Mouse (Mus musculus) MEL (cell line): ENCODE results near the gene Fam173a. TPM values are rescaled to one million over a fixed set of nuclear protein-coding genes. Genes with fewer than 3 reads are reported as not detected.

ENCODE experiments used
- DNase-seq: peaks from one replicate; pipeline ENCODE4 v3.0.0; 2011; ENCODE audit warnings: low read depth, low spot score
- H3K27ac ChIP-seq: 2 replicates; pipeline ENCODE4 v1.5.1; 2012; ENCODE audit warnings: low read depth, mild to moderate bottlenecking, control low read depth, low read length, moderate library complexity; ENCODE audit not compliant: control insufficient read depth
- H3K27me3 ChIP-seq, 2 experiments: fragments of 150-350 bp in 1 of 2; sonication (generic) in 1 of 2; 2 replicates each; pipeline ENCODE4 v1.6.1; 2012; ENCODE audit warnings: low read length in 2 of 2, mild to moderate bottlenecking in 2 of 2, improper control_type of control experiment in 1 of 2, moderate library complexity in 1 of 2; ENCODE audit not compliant: insufficient read depth in 2 of 2, control insufficient read depth in 1 of 2
- H3K36me3 ChIP-seq, 2 experiments: 2 replicates each; pipeline ENCODE4 v1.6.1; 2012 to 2014; ENCODE audit warnings: low read length in 2 of 2, improper control_type of control experiment in 1 of 2, inconsistent platforms in 1 of 2, mild to moderate bottlenecking in 1 of 2; ENCODE audit not compliant: insufficient read depth in 2 of 2, control insufficient read depth in 1 of 2
- H3K4me1 ChIP-seq, 2 experiments: fragments of 150-350 bp in 1 of 2; sonication (generic) in 1 of 2; 2 replicates each; pipeline ENCODE4 v1.6.1; 2012; ENCODE audit warnings: low read length in 2 of 2, improper control_type of control experiment in 1 of 2, mild to moderate bottlenecking in 1 of 2; ENCODE audit not compliant: insufficient read depth in 2 of 2, control insufficient read depth in 1 of 2
- H3K4me3 ChIP-seq, 2 experiments: fragments of 150-350 bp in 1 of 2; sonication (generic) in 1 of 2; 2 replicates each; pipeline ENCODE4 v1.5.1; 2012; ENCODE audit warnings: low read depth in 2 of 2, low read length in 2 of 2, mild to moderate bottlenecking in 2 of 2, moderate library complexity in 2 of 2, control low read depth in 1 of 2, improper control_type of control experiment in 1 of 2; ENCODE audit not compliant: control insufficient read depth in 1 of 2, insufficient read depth in 1 of 2
- H3K79me2 ChIP-seq: 2 replicates; pipeline ENCODE4 v1.6.1; 2012; ENCODE audit warnings: mild to moderate bottlenecking, low read length, moderate library complexity; ENCODE audit not compliant: control insufficient read depth, poor library complexity, insufficient read depth
- H3K9ac ChIP-seq: 2 replicates; pipeline ENCODE4 v1.6.1; 2012; ENCODE audit warnings: low read depth, mild to moderate bottlenecking, control low read depth, low read length, moderate library complexity; ENCODE audit not compliant: control insufficient read depth, poor library complexity, severe bottlenecking
- H3K9me3 ChIP-seq: fragments of 150-350 bp; sonication (generic); replicated peaks from 2 replicates; pipeline ENCODE4 v1.6.1; 2012; ENCODE audit warnings: mild to moderate bottlenecking, low read length, improper control_type of control experiment, moderate library complexity; ENCODE audit not compliant: insufficient read depth
- ELF1 ChIP-seq: IDR thresholded peaks from 2 replicates; pipeline ENCODE4 v1.6.1; 2014; ENCODE audit warnings: low read depth, mild to moderate bottlenecking, inconsistent platforms, low read length, improper control_type of control experiment, moderate library complexity
- ETS1 ChIP-seq: IDR thresholded peaks from 2 replicates; pipeline ENCODE4 v1.6.1; 2012; ENCODE audit warnings: low read depth, mild to moderate bottlenecking, inconsistent platforms, low read length, improper control_type of control experiment, moderate library complexity
- GABPA ChIP-seq: IDR thresholded peaks from 2 replicates; pipeline ENCODE4 v1.6.1; 2012; ENCODE audit warnings: low read depth, mild to moderate bottlenecking, inconsistent platforms, low read length, improper control_type of control experiment, moderate library complexity
- HCFC1 ChIP-seq: IDR thresholded peaks from 2 replicates; pipeline ENCODE4 v1.6.1; 2012; ENCODE audit warnings: low read depth, mild to moderate bottlenecking, inconsistent platforms, low read length, improper control_type of control experiment, moderate library complexity
- JUND ChIP-seq: IDR thresholded peaks from 2 replicates; pipeline ENCODE4 v1.6.1; 2011; ENCODE audit warnings: low read depth, mild to moderate bottlenecking, improper control_type of control experiment, low read length
- MAFK ChIP-seq: IDR thresholded peaks from 2 replicates; pipeline ENCODE4 v1.6.1; 2011; ENCODE audit warnings: low read depth, mild to moderate bottlenecking, low read length, improper control_type of control experiment, borderline replicate concordance
- MAZ ChIP-seq: IDR thresholded peaks from 2 replicates; pipeline ENCODE4 v1.6.1; 2012; ENCODE audit warnings: low read depth, mild to moderate bottlenecking, inconsistent platforms, low read length, improper control_type of control experiment
- MEF2A ChIP-seq: IDR thresholded peaks from 2 replicates; pipeline ENCODE4 v1.6.1; 2014; ENCODE audit warnings: low read depth, mild to moderate bottlenecking, inconsistent platforms, low read length, improper control_type of control experiment; ENCODE audit not compliant: poor library complexity, insufficient replicate concordance, severe bottlenecking; ENCODE audit errors: extremely low read depth
- NELFE ChIP-seq: IDR thresholded peaks from 2 replicates; pipeline ENCODE4 v1.6.1; 2011; ENCODE audit warnings: low read depth, low read length, improper control_type of control experiment
- POLR2A ChIP-seq, 2 experiments: IDR thresholded peaks; 2 replicates each; pipeline ENCODE4 v1.6.1; 2011 to 2012; ENCODE audit warnings: low read length in 2 of 2, mild to moderate bottlenecking in 2 of 2, control low read depth in 1 of 2, improper control_type of control experiment in 1 of 2, low read depth in 1 of 2, moderate library complexity in 1 of 2; ENCODE audit not compliant: control insufficient read depth in 1 of 2, insufficient read depth in 1 of 2, poor library complexity in 1 of 2
- RAD21 ChIP-seq: IDR thresholded peaks from 2 replicates; pipeline ENCODE4 v1.6.1; 2011; ENCODE audit warnings: mild to moderate bottlenecking, low read depth, low read length, improper control_type of control experiment
- RCOR1 ChIP-seq: IDR thresholded peaks from 2 replicates; pipeline ENCODE4 v1.6.1; 2012; ENCODE audit warnings: low read depth, mild to moderate bottlenecking, inconsistent platforms, low read length, improper control_type of control experiment
- SIN3A ChIP-seq: IDR thresholded peaks from 2 replicates; pipeline ENCODE4 v1.6.1; 2012; ENCODE audit warnings: low read length, improper control_type of control experiment, inconsistent platforms
- SMC3 ChIP-seq: IDR thresholded peaks from 2 replicates; pipeline ENCODE4 v1.6.1; 2011; ENCODE audit warnings: low read depth, low read length, improper control_type of control experiment
- TAL1 ChIP-seq: IDR thresholded peaks from 2 replicates; pipeline ENCODE4 v1.6.1; 2012; ENCODE audit warnings: mild to moderate bottlenecking, inconsistent platforms, low read length, moderate library complexity, mixed read lengths
- TBP ChIP-seq: IDR thresholded peaks from 2 replicates; pipeline ENCODE4 v1.8.0; 2011; ENCODE audit warnings: low read depth, low read length, improper control_type of control experiment
- USF2 ChIP-seq, 2 experiments: IDR thresholded peaks; 2 replicates each; pipeline ENCODE4 v1.6.1; 2011 to 2012; ENCODE audit warnings: improper control_type of control experiment in 2 of 2, low read length in 2 of 2, borderline replicate concordance in 1 of 2, inconsistent platforms in 1 of 2, low read depth in 1 of 2, mild to moderate bottlenecking in 1 of 2; ENCODE audit not compliant: insufficient read depth in 1 of 2
- ZKSCAN1 ChIP-seq: IDR thresholded peaks from 2 replicates; pipeline ENCODE4 v1.6.1; 2012; ENCODE audit warnings: low read depth, mild to moderate bottlenecking, inconsistent platforms, low read length, improper control_type of control experiment, moderate library complexity
- ZNF384 ChIP-seq: IDR thresholded peaks from 2 replicates; pipeline ENCODE4 v1.6.1; 2012; ENCODE audit warnings: low read depth, mild to moderate bottlenecking, inconsistent platforms, low read length, improper control_type of control experiment
- polyA plus RNA-seq, 2 experiments: library from polyadenylated mRNA; stranded (reverse) in 1 of 2; unstranded in 1 of 2; fragments of >175 nt in 1 of 2; fragments of >200 nt in 1 of 2; gene quantifications; 2 replicates each; pipeline versions ENCODE4 v1.2.1 to v1.2.4; 2012; ENCODE audit warnings: low replicate concordance in 2 of 2, low read depth in 1 of 2; ENCODE audit not compliant: insufficient read length in 2 of 2, insufficient read depth in 1 of 2, missing spikeins in 1 of 2
- total RNA-seq: library from RNA; depleted of rRNA; stranded (reverse); fragments of 300-350 nt; gene quantifications from 2 replicates; pipeline ENCODE4 v1.2.3, GENCODE M21; 2012

The Fam173a gene
- total and polyA plus RNA-seq, 3 experiments: 36.6 to 39.0 TPM; not detected in 1

DNA sequence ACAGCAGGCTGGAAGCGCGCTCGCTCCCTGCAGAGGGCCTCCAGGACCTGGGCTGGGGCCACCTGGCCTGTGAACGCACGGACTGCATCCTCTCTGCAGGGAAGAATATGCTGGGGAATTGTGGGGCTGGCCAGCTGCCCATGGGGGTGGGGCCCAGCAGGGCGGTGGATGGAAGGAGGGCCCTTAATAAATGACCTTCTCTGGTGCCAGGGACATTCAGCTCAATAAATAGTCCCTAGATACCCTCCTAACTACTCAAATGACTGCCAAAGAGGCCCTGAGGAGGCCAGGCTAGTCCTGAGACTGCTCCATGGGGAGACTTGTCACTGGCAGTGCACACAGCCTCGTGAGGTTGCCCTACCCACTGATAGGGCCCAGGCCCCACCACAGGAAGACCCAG is 9.6 kb downstream of the Fam173a start:
- no peaks in the 10 kb centered on the region for H3K9me3 ChIP-seq
- TF ChIP-seq GABPA: no peak
- no peak for TF ChIP-seq SIN3A
- no peak for TF ChIP-seq TBP
- TF ChIP-seq, all 39 proteins: peak for 0
- no peaks in the 10 kb centered on the region for H3K27me3 ChIP-seq
- H3K27ac ChIP-seq: no peak overlapping the region
- peaks cover 0 to 2% of the 10 kb centered on the region in 2 experiments; a peak in 2 of 4 replicates for H3K36me3 ChIP-seq
- DNase-seq: no peak
- H3K4me1 ChIP-seq: no peaks in the 10 kb centered on the region
- no peaks in the 10 kb centered on the region for H3K79me2 ChIP-seq
- no peak overlapping the region for H3K4me3 ChIP-seq
- H3K9ac ChIP-seq: no peak overlapping the region

DNA sequence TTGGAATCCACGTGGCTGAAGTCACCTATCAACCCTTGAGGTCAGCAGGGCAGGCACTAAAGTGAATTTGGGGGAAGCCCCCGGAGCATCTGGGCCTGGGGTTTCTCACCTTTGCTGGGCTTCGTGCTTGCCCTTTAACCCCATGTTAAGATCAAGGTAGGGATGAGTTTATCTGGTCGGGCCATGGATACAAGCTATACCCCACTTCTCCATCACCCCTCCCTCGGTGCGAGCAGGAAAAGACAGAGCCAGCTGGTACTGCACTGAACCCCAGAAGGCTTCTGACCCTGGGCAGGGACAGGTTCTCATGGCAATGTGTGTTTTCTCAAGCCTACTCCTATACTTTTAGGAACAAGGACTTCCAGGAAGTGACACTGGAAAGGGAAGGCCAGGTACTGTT is 11.4 kb downstream of the Fam173a start:
- Histone ChIP-seq H3K9me3 (no peaks in the 10 kb centered on the region), H3K4me3 (no peak overlapping the region)
- TF ChIP-seq GABPA (no peak), JUND (no peak), ELF1 (0 out of 2 replicates have a peak, but pooled peaks have one; percentile 4), SMC3 (no peak)
- TF ChIP-seq, all 39 proteins: peak for 1
- Histone ChIP-seq H3K9ac (no peak overlapping the region), H3K4me1 (no peaks in the 10 kb centered on the region), H3K36me3 (peaks cover 0 to 2% of the 10 kb centered on the region in 2 experiments; a peak in 2 of 4 replicates), H3K27ac (no peak overlapping the region), H3K79me2 (no peaks in the 10 kb centered on the region), H3K27me3 (no peaks in the 10 kb centered on the region)
- no peak for DNase-seq

DNA sequence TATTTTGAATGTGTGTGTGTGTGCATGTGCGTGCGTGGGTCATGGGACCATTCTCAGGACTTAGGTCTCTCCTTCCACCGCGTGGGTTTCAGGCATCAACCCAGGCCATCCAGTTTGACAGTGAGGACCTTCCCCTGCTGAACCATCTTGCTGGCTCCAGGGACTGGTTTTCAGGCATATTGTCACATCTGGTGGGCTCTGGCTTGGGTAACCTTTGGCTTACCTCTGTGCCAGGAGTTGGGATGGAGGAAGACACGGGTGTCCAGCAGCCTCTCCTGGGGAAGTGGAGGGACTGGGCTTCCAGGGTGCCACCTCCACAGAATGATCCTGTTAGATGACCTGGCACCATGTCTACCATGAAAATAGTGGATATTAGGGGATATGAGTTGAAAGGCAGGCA is 14.8 kb downstream of the Fam173a start:
- peaks cover 0 to 10% of the 10 kb centered on the region in 2 experiments; a peak in 3 of 4 replicates for H3K4me1 ChIP-seq
- no peak overlapping the region for H3K27ac ChIP-seq
- H3K4me3 ChIP-seq: no peak overlapping the region
- H3K9me3 ChIP-seq: no peaks in the 10 kb centered on the region
- H3K36me3 ChIP-seq: peaks cover 0 to 2% of the 10 kb centered on the region in 2 experiments; a peak in 2 of 4 replicates
- no peak overlapping the region for H3K9ac ChIP-seq
- no peak for TF ChIP-seq SIN3A
- no peak for TF ChIP-seq TBP
- TF ChIP-seq USF2 (IDR thresholded peaks at IDR 0.05; ENCODE audit: borderline replicate concordance in 1 of 2, insufficient read depth in 1 of 2, low read depth in 1 of 2, low read length in 2 of 2): no peak
- TF ChIP-seq MAFK: no peak
- no peak for TF ChIP-seq ZKSCAN1
- TF ChIP-seq ZNF384: no peak
- no peak for TF ChIP-seq HCFC1
- TF ChIP-seq POLR2A (IDR thresholded peaks at IDR 0.05; ENCODE audit: control insufficient read depth in 1 of 2, insufficient read depth in 1 of 2, low read depth in 1 of 2, low read length in 2 of 2, poor library complexity in 1 of 2): no peak
- TF ChIP-seq ELF1: no peak
- TF ChIP-seq ETS1: no peak
- no peak for TF ChIP-seq RAD21
- TF ChIP-seq SMC3: no peak
- TF ChIP-seq NELFE: no peak
- TF ChIP-seq MEF2A: no peak
- TF ChIP-seq RCOR1: no peak
- TF ChIP-seq TAL1: no peak
- no peak for TF ChIP-seq MAZ
- no peak for DNase-seq
- H3K79me2 ChIP-seq: peaks cover 8% of the 10 kb centered on the region
- H3K27me3 ChIP-seq: no peaks in the 10 kb centered on the region
